Mouse (Mus musculus): ENCODE data around the gene Car9.

The Car9 gene

GRCm38 (mm10) chr4:43562769-43563600 lies 56.2 kb downstream of the Car9 start:
- no peak for DNase-seq (ENCODE audit: low spot score in 2 of 2)

Measured in frontal cortex, postnatal 10 days (tissue).